Mouse (Mus musculus): ENCODE data around the gene Mfsd4a. TPM values are rescaled to one million over a fixed set of nuclear protein-coding genes. Genes with fewer than 3 reads are reported as not detected.
A peak's percentile ranks its signal among the peaks of the same experiment; 100 is the strongest.

Mfsd4a gene
- total RNA-seq, 2 experiments from 2014 or later, result 3.7 to 3.9 TPM

DNA sequence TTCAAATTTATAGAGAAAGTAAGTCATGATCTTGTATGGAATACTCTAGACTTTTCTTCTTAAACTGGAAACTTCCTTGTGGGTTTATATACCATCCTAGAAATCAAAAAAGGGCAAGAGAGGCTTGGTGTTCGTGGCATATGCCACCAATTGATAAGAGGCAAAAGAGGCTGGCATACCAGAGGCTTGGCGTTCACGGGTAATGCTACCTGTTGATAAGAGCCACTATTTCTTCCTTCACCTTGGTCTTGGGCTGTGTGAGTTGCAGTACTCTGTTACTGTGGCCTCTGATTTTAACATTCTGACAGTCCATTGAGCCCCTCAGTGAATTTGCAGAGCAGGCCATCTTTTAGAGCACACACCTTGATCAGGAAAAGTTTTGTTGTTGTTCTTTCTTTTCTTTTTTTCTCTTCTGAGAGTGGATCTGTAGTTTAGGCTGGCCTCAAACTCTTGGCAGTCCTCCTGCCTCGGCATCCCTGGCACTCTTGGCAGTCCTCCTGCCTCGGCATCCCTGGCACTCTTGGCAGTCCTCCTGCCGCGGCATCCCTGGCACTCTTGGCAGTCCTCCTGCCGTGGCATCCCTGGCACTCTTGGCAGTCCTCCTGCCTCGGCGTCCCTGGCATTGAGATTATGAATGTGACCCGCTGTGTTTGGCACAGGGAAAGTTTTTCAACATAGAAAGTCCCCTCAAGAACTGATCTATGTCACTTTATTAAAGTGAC, 40.8 kb downstream of the Mfsd4a start:
- intact Hi-C loops (cut with DNase I), result no loop called here
- no peak for DNase-seq

DNA sequence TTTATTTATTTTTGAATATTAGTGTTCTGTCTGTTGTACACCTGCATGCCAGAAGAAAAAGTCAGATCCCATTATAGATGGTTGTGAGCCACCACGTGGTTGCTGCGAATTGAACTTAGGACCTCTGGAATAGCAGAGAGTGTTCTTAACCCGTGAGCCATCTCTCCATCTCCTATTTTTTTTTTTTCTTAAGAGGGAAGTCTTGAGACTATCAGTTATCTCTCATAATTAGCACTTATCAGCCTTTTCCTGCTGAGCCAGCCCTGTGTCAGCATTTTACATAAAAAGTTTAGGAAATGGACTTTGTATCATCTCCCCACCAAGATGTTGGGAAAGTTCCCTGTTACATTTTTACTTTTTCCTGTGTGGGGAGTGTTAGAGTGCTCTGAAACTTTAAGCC, 45.8 kb downstream of the Mfsd4a start:
- intact Hi-C loops (cut with DNase I), result no loop called here
- DNase-seq, result no peak

DNA sequence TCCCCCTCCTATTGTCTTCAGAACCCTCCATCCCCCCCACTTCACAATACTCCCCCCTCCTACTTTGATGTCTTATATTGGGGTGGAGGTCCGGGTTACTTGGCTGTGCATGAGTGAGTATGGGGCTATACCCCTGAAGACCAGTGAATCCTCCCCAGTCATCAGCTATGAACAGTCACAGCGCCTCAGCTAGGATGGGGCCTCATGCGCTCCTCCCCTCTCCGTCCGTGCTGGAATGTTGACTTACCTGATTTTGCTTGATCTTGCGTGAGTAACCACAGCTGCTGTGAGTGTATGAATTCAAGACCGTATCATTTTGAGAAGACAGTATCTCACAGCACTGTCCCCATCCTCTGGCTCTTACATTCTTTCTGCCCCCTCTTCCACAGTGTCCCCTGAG, 48.0 kb downstream of the Mfsd4a start:
- intact Hi-C loops (cut with DNase I), result no loop called here
- no peak for DNase-seq

DNA sequence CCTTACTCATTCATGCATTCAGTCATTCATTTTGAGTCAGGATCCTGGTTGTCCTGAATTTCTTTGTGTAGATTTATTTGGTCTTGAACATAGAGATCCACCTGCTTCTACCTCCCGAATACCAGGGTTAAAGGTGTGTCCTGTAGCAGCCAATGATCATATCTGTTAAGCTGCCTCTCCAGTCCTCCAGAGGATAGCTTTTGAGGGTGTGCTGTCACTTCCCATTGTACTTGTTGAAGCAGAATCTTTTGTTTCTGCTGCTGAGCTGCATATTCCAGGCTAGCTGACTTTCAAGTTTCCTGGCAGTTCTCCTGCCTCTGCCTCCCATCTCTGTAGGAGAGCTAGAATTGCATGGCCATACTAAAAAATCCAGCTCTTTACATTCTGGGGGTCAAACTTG, 51.2 kb downstream of the Mfsd4a start:
- DNase-seq, result no peak
- intact Hi-C loops (cut with DNase I), result no loop called here

DNA sequence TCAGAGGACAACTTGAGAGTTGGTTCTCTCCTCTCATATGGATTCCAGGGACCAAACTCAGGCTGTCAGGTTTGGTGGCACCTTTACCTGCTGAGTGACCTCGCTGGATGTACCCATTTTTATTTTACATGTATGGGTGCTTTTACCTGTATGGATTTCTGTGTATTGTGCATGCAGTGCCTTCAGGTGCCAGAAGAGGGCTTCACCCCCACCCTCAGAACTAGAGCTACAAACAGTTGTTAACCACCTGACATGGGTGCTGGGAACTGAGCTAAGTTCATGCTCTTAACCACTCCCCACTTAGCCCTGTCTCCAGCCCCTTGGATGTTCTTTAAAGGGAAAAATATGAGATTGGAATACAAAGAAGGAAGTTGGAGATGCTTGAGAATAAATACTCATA, 53.1 kb downstream of the Mfsd4a start:
- no peak for DNase-seq

DNA sequence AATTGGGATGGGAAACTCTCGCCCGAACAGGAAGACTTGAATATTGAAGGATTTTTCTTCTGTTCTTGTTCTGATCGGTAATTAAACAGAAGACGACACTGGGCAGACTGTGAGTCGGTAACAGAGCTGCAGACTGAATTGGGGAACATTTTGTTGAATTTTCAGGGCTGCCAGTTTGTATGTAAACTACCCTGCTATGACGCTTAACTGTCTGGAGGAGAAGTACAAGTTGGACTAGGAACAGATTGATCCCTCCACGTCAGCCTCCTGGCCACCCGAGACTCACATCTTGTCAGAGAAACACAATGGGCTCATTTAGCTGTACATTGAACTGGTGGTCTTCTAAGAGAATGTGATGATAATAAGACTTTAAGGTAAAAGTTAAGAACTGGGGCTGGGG, 55.0 kb downstream of the Mfsd4a start:
- no peak for DNase-seq
- intact Hi-C loops (cut with DNase I), result no loop called here

More for the DNA sequence above, 53.1 kb downstream of the Mfsd4a start:
- intact Hi-C loops (cut with DNase I), result no loop called here

DNA sequence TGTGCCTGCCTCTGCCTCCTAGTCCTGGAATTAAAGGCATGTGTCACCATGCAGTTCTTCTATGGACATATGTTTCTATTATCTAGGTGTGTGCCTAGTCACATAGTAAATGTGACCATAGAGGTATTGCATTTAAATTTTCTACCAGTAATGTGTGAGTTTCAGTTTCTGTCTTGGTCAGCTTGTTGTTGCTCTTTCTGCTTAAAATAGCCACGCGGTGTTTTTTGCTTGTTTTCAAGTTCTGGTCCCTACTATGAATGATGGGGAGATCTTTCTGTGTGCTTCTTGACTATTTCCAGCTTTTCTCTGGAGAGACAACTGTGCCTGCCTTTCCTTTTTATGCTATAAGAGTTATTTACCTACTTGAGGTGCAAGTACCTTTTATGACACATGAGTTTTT, 56.1 kb downstream of the Mfsd4a start:
- no peak for DNase-seq
- intact Hi-C loops (cut with DNase I), result no loop called here

DNA sequence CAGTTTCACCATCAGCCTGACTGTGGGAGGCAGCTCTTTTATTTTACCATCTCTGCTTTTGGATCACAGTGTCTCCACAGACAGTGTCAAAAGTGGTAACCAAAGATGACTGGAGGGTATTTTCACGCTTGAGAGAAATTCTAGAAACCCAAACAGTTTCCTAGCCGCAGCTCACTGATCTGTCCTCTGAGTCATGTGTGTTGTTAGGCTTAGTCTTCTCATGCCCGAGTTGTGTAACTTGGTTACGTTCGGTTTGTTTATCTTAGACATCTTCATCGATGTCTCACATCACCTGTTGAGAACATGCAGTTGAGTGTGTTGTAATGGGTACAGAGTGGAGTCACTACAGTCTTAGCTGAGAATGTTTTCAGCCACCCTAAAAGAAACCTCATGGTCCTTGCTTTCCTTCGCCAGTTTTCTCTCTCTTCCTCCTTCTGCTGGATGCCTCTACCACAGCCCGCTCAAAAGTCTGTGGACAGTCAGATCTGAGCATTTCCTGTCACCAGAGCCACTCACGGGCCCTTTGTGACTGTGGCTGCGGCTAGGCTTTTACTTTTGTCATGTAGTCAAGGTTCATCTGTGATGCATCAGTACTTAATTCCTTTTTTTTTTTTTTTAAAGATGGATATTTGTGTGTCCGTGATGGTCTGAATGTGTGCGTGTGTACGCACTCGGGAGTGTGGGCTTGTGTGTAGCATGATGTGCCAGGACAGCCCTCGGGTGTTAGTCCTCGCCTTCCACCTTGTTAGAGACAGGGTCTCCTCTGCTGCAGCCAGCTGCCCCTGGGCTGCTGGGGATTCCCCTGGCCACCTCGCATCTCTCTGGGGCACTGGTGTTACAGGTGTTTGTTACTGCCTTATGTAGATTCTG, 57.0 kb downstream of the Mfsd4a start:
- no peak for DNase-seq
- intact Hi-C loops (cut with DNase I), result no loop called here

DNA sequence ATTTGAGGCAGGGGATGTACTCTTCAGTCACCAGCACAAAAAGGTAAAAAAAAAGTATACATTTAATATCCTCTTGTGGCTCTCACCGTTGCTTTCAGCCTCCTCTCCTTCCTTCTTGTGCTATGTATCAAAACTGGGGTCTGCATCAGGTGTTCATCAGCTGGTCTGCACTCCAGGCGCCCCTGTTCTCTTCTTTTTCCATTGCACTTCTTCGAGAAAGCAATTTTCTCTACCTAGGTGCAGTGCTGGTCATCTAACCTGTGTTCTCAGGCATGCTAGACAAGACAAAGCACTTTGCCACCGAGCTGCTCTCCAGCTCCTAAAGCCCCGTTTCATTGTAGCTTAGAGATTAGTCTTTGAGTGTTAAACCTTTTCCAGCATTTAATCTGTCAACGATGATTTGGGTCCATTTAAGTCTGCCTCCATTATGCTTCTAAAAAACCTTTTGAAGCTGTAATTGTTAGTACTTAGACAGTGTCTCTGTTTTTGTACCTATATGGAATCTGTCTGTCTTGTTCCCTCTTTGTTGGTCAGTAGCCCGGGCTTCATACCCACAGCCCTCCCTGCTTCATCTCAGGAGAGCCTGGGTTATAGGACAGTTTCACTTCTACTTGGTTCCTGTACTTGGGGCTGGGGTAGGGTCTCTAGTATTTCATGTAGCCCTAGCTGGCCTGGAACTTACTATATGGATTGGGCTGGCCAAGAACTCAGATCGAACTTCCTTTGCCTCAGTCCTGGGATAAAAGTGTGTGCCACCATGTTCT, 58.8 kb downstream of the Mfsd4a start:
- intact Hi-C loops (cut with DNase I), result no loop called here
- no peak for DNase-seq

DNA sequence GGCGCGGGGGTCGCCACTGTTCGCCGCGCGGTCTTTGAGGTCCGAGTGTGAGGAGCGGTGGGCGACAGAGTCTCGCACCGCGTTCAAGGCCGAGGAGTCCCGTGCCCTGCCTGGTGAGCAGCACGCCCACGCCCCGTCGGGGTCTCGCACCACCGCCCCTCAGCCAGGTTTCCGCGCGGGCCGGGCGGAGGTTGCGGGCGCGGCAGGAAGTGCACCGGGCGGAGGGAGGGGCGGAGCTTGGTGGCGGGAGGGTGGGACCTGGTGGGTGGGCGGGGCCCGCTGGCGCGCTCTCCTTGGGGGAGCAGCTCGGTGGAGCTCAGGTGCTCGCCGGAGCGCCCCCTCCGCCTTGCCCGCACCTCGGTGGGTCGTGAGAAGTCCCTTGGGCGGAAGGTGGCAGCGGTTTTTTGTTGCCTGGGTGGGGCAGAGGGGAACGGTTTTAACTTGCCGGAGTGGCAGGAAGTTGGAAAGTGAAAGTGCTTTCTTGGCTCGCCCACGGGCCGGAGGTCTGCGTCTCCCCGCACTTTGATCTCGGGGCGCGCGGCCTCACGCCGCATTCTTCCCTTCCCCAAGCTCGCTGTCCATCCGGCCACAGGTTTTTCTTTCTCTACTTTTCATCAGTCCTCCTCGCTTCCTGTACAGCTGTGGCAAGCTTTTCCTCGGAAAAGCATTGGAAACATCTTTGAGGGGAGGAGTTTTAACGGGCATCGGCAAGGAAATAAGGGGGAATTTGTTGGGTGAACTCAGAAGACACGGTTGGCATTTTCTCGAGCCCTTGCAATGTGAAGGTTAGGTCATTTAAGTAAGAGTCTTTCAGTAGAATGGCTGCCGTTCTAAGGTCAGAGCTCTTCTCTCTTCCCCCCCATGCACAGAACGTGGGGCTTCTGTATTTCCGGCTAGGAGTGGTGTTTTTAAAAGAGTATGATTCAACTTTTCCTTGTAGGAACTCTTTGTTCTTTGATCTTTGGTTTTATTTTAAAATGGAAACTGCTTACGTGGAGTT, 59.7 kb downstream of the Mfsd4a start:
- intact Hi-C loops (cut with DNase I), result no loop called here
- DNase-seq, result peak; percentile 83 to 85

DNA sequence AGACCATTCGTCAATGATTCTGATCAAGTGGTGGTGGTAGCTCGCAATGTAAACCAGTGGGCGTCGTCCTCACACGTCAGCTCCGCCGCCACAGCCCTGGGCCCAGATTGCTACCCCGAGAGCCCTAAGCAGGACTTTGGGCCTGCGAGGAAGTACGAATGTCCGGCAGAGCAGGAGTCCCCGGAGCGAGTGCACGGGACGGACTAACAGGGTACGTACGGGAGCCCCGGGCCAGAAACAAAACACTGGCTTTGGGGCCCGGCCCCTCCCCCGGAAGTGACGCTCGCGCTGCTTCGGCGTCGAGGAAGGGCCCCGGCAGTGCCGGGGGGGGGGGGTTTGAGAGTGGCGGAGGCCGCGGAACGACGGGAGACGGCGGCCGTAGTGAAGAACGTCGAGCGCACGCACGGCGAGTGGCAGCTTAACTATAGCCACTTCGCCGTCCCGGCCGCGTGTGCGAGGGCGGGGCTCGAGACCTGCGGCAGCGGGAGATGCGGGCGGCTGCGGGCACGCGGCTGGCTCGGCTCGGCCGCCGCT, 60.5 kb downstream of the Mfsd4a start, which contains the start of gene Elk4:
Elk4 (plus strand) TSS at position 326 of the 534 bp plus-strand sequence.
- peak; percentile 88 to 91 for DNase-seq
- intact Hi-C loops (cut with DNase I), result no loop called here

DNA sequence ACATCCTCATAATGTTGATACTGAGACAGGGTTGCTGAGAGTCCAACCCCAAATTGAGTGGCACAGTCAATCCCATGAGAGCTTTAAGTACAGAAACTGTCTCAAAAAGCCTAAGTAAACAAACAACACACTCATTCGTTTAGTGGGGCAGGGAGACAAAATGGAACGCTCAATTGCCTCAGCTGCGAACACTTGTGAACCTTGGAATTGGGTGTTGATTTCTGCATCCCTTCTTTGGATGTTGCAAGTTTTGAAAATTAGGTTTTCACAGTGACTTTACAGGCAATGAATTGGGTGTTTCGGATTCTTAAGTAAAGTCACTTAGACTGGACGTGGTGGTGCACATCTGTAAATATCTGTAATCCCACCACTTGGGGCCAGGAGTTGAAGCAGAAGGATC, 61.1 kb downstream of the Mfsd4a start:
- intact Hi-C loops (cut with DNase I), result no loop called here

DNA sequence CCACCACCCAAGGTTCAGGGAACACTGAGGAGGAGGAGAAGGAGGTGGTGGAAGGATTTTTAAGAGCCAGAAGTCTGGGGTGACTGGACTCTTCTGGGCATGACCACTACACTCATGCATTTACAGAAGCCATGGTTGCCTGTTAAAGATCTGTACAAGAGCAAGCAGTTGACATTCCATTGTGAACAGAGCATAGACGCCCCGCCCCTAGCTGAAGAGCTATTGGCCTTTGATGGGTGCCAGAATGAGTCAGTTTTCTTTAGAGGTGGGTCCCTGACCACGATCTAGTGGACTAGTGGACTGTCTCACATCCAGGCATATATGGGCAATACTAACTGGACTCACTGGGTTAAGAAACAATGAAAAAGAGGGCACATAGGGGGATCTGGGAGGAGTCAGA, 61.8 kb downstream of the Mfsd4a start:
- no peak for DNase-seq
- intact Hi-C loops (cut with DNase I), result no loop called here

More for the DNA sequence above, 61.1 kb downstream of the Mfsd4a start:
- no peak for DNase-seq

DNA sequence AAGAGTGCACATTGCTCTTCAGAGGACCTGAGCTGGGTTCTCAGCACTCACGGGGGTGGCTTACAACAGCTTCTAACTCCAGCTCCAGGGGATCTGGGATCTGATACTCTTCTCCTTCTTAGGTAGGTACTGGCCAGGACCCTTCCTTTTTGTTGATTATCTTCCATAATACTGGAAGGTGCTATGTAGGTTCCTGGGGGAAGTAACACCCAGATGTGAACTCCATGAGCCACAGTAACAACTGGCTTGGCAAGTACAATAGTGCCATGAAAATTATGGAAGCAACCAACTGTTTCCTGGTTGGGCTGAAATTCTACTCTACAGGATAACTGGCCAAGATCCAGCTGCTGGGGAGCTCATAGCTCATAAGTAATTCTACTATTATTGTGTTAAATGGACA, 62.4 kb downstream of the Mfsd4a start:
- DNase-seq, result no peak
- intact Hi-C loops (cut with DNase I), result no loop called here

DNA sequence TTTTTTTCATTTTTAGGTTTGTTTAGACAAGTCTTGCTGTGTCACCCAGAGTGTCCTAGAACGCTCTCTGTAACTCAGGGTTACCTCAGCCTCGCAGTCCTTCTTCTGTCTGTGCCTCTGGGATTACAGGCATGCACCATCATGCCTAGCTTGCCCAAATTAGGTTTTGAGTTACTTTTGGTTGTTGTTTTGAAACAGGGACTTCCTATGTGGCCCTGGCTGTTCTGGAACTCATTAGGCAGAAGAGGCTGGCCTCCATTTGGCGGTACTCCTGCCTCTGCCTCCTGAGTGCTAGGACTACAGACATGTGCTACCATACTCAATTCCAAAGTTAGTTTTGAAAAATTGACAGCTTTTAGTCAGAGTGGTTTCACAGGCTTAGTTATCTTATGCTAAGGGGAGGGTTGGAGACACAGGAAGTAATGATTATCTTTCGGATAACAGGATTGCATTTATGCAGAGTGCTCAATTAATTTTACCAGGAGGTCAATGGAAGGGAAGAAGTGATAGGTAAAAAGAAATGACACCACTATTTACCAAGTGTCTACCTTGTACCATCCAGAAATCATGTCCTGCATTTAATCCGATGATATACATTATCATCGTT, 63.2 kb downstream of the Mfsd4a start:
- intact Hi-C loops (cut with DNase I), result no loop called here
- DNase-seq, result no peak

DNA sequence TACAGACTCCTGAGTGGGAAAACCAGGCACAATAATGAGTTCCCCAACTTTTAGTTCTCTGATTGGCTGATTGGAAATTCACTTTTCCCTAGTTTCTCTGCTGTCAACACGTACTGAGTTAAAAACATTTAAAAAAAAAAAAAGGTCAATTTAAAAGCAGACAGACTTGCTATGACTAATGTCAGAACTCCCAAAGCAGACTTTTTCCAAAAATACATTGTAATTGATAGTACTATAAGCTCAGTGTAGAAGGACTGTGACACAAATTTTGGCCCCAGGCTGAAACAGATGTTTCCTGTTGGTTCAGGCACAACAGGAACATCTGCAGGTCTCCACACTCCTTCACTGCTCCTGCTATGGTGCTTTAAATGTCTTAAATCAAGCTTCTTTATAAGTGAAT, 64.0 kb downstream of the Mfsd4a start:
- no peak for DNase-seq
- intact Hi-C loops (cut with DNase I), result no loop called here

DNA sequence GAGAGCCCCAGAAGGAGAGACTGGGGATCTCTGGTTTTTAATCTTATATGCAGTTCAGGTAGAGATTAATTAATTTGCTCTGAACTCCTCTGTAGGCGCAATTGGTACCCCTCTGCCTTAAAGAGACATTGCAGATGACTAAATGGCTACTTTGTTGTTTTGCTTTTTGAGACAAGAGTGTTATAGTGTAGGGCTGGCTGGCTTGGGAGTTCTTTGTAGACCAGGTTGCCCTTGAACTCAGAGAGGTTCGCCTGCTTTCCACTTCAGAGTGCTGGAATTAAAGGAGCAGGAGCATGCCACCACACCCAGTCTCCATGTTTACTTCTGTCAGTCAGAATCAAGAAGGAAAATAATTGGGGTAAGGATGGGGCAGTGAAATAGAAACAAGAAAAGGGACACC, 64.8 kb downstream of the Mfsd4a start:
- intact Hi-C loops (cut with DNase I), result no loop called here
- no peak for DNase-seq

DNA sequence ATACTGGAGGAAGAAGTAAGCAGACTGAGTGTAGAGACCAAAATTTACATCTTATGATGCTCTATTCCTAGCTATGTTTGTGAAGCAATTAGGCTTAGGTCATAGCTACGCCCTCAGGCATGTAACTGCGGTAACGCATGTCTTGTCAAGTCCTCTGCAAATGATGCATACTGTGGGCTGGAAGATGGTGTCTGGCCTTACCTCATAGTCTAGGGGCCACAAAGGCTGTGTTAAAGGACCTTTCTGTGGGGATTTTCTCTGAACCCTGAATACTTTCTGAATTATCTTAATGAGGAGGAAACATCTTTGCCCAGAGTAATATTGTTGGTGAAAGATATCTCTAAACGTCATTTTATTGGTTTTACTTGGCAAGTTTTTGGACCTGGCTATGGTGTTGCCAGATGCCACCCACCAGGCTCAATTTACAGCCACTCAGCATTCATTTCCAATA, 66.0 kb downstream of the Mfsd4a start:
- no peak for DNase-seq

DNA sequence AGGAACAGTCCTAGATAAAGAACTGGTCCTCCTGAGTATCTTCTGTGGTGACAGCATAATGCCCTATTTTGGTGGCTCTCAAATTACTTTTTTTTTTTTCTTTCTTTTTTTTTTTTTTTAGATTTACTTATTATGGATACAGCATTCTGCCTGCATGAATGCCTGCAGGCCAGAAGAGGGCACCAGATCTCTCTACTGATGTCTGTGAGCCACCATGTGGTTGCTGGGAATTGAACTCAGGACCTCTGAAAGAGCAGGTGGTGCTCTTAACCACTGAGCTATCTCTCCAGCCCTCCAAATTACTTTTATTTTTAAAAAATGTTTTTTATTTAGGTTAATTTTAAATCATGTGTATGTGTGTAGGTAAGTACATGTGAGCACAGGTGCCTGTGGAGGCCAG, 67.4 kb downstream of the Mfsd4a start:
- no peak for DNase-seq
- intact Hi-C loops (cut with DNase I), result no loop called here

More for the DNA sequence above, 66.0 kb downstream of the Mfsd4a start:
- intact Hi-C loops (cut with DNase I), result no loop called here

All from gastrocnemius, postnatal 36 days (tissue).